Mouse (Mus musculus) lung, adult 2 months (tissue): ENCODE measurements around the gene Tiam1.

Experiments
- CTCF ChIP-seq: fragments of 200-500 bp; IDR thresholded peaks from 2 replicates; pipeline ENCODE4 v1.5.1; 2011; ENCODE audit warnings: mild to moderate bottlenecking, low read length, control low read depth; ENCODE audit not compliant: insufficient read depth
- POLR2A ChIP-seq: fragments of 200-500 bp; IDR thresholded peaks from 2 replicates; pipeline ENCODE4 v1.6.1; 2011; ENCODE audit warnings: low read depth, mild to moderate bottlenecking, control low read depth, low read length, borderline replicate concordance; ENCODE audit errors: extremely low read depth

GRCm38 (mm10) chr16:90008504-90008903 lies 135.1 kb downstream of the Tiam1 start:
- TF ChIP-seq POLR2A, result no peak
- no peak for TF ChIP-seq CTCF
